Mouse (Mus musculus): ENCODE data around the gene Blm.

Gene Blm

GRCm38 (mm10) chr7:80535009-80535744, at the start of gene Blm:
Blm (minus strand) TSS chr7:80535119.
- DNase-seq: peak; percentile 97

GRCm38 (mm10) chr7:80583981-80584380, 49.1 kb upstream of the Blm start:
- peak; percentile 64 for DNase-seq

- peak; percentile 56 for DNase-seq
These were observed 48.0 kb upstream of the Blm start for GRCm38 (mm10) chr7:80582821-80583451.

- DNase-seq: peak; percentile 64
These were observed 45.4 kb upstream of the Blm start for GRCm38 (mm10) chr7:80580368-80580767.

- peak; percentile 52 for DNase-seq
These were observed 42.6 kb upstream of the Blm start for GRCm38 (mm10) chr7:80577417-80577980.

- DNase-seq: peak; percentile 62
These were observed 41.7 kb upstream of the Blm start for GRCm38 (mm10) chr7:80576626-80577025.

- no peak for DNase-seq
These were observed 40.8 kb upstream of the Blm start for GRCm38 (mm10) chr7:80575750-80576149.

GRCm38 (mm10) chr7:80573076-80573475, 38.2 kb upstream of the Blm start:
- DNase-seq: no peak

GRCm38 (mm10) chr7:80567982-80568381, 33.1 kb upstream of the Blm start:
- no peak for DNase-seq

GRCm38 (mm10) chr7:80561931-80562330, 27.0 kb upstream of the Blm start:
- no peak for DNase-seq

GRCm38 (mm10) chr7:80561271-80561670, 26.4 kb upstream of the Blm start:
- no peak for DNase-seq

GRCm38 (mm10) chr7:80558572-80558971, 23.7 kb upstream of the Blm start:
- no peak for DNase-seq

GRCm38 (mm10) chr7:80558101-80558500, 23.2 kb upstream of the Blm start:
- peak; percentile 44 for DNase-seq

- DNase-seq: no peak
These were observed 22.2 kb upstream of the Blm start for GRCm38 (mm10) chr7:80557161-80557560.

GRCm38 (mm10) chr7:80556166-80556565, 21.2 kb upstream of the Blm start:
- no peak for DNase-seq

- no peak for DNase-seq
These were observed 20.2 kb upstream of the Blm start for GRCm38 (mm10) chr7:80555146-80555545.

GRCm38 (mm10) chr7:80554180-80555021, 19.5 kb upstream of the Blm start:
- DNase-seq: peak; percentile 70

GRCm38 (mm10) chr7:80548513-80549260, 13.8 kb upstream of the Blm start:
- DNase-seq: no peak

- no peak for DNase-seq
These were observed 7.4 kb upstream of the Blm start for GRCm38 (mm10) chr7:80542139-80542831.

GRCm38 (mm10) chr7:80539581-80539980, 4.7 kb upstream of the Blm start:
- DNase-seq: no peak

- DNase-seq: peak; percentile 59
These were observed 469 bp downstream of the Blm start for GRCm38 (mm10) chr7:80534291-80535008.
